Mouse (Mus musculus): ENCODE results near the gene Tmem126a. TPM values are rescaled to one million over a fixed set of nuclear protein-coding genes. Genes with fewer than 3 reads are reported as not detected.

The Tmem126a gene
- polyA plus RNA-seq, 1 experiment from 2014 or later = 116 TPM

GRCm38 (mm10) chr7:90427006-90427405 lies 30.0 kb downstream of the Tmem126a start:
- 74% methylated on average over 9 of the region's 9 CpGs for WGBS
- no peaks in the 10 kb centered on the region for H3K27me3 ChIP-seq (ENCODE audit: control insufficient read depth, insufficient read depth, low read length)
- H3K9ac ChIP-seq (ENCODE audit: low read length) = no peak overlapping the region
- H3K4me3 ChIP-seq (ENCODE audit: low read depth, low read length) = no peak overlapping the region; the same call in 1 of the 2 replicates
- no peaks in the 10 kb centered on the region for H3K36me3 ChIP-seq (ENCODE audit: control insufficient read depth, insufficient read depth, low read length)
- DNase-seq (ENCODE audit: low spot score, missing footprints) (no peak), ATAC-seq (ENCODE audit: low FRiP score) (no peak)
- peak overlapping the region; percentile 57; the same call in 1 of the 2 replicates for H3K4me2 ChIP-seq
- H3K4me1 ChIP-seq (ENCODE audit: control insufficient read depth, insufficient read depth, low read length) = no peaks in the 10 kb centered on the region; the same call in 1 of the 2 replicates
- H3K9me3 ChIP-seq (ENCODE audit: control insufficient read depth, low read length) = no peaks in the 10 kb centered on the region
- no peak overlapping the region for H3K27ac ChIP-seq (ENCODE audit: low read depth, low read length)

GRCm38 (mm10) chr7:90426020-90427001 lies 30.7 kb downstream of the Tmem126a start, which contains the start of gene Ccdc89:
TSS of gene Ccdc89 (plus strand) at chr7:90426577.
- Histone ChIP-seq H3K9ac (ENCODE audit: low read length) (peak within 1 kb of the TSS; percentile 36; the same call in 1 of the 2 replicates), H3K4me3 (ENCODE audit: low read depth, low read length) (peak within 1 kb of the TSS; percentile 35), H3K27ac (ENCODE audit: low read depth, low read length) (no peak within 1 kb of the TSS), H3K36me3 (ENCODE audit: control insufficient read depth, insufficient read depth, low read length) (no peaks in the 10 kb centered on the region), H3K9me3 (ENCODE audit: control insufficient read depth, low read length) (no peaks in the 10 kb centered on the region), H3K4me1 (ENCODE audit: control insufficient read depth, insufficient read depth, low read length) (no peaks in the 10 kb centered on the region; the same call in 1 of the 2 replicates), H3K4me2 (peak within 1 kb of the TSS; percentile 57), H3K27me3 (ENCODE audit: control insufficient read depth, insufficient read depth, low read length) (no peaks in the 10 kb centered on the region)
- WGBS = 24% methylated on average over 29 of the region's 29 CpGs
- ATAC-seq (ENCODE audit: low FRiP score) (peak; percentile 100), DNase-seq (ENCODE audit: low spot score, missing footprints) (peak; percentile 91)

DNA sequence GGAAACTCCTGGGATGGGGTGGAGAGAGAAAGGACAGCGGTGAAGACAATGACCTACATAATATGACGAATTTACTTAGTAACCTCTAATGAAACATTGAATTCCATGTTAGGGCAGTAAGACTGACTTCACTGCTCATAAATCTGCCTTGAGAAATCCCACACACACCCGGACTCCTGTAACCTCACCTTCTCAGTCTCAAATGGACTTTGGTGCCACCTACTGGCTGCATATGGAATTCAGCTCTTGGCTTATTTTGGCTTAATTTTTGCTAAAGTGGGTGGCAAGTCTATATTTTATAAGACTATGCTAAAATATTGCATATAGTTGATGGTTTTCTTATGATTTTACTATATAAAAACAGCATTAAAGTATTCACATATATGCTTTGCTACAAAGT lies 47.1 kb downstream of the Tmem126a start:
- Histone ChIP-seq H3K4me1 (ENCODE audit: control insufficient read depth, insufficient read depth, low read length) (no peaks in the 10 kb centered on the region), H3K9ac (ENCODE audit: low read length) (no peak overlapping the region), H3K27me3 (ENCODE audit: control insufficient read depth, insufficient read depth, low read length) (no peaks in the 10 kb centered on the region), H3K9me3 (ENCODE audit: control insufficient read depth, low read length) (no peaks in the 10 kb centered on the region), H3K27ac (ENCODE audit: low read depth, low read length) (no peak overlapping the region), H3K4me2 (no peak overlapping the region), H3K4me3 (ENCODE audit: low read depth, low read length) (no peak overlapping the region), H3K36me3 (ENCODE audit: control insufficient read depth, insufficient read depth, low read length) (no peaks in the 10 kb centered on the region)
- peak; percentile 93 for DNase-seq (ENCODE audit: low spot score, missing footprints)
- 56% methylated on average over 3 of the region's 3 CpGs for WGBS
- ATAC-seq (ENCODE audit: low FRiP score) = no peak

Other genes starting within 250 kb of the Tmem126a start
- 0.11 TPM in 1 of 2 replicates, not detected in the other for gene Ccdc83, start 191.5 kb downstream of the Tmem126a start, polyA plus RNA-seq (2014; fragmentation: Nextera tagmentation; extraction: Ambion mirVana)
- gene Sytl2, start 155.0 kb downstream of the Tmem126a start, polyA plus RNA-seq (2014; fragmentation: Nextera tagmentation; extraction: Ambion mirVana) = 3.8 and 4.7 TPM in 2 replicates
- 3.6 and 3.9 TPM in 2 replicates for gene Ccdc89, start 30.7 kb downstream of the Tmem126a start, polyA plus RNA-seq (2014; fragmentation: Nextera tagmentation; extraction: Ambion mirVana)
- gene Crebzf, start 14.5 kb downstream of the Tmem126a start, polyA plus RNA-seq (2014; fragmentation: Nextera tagmentation; extraction: Ambion mirVana) = 49.9 and 52.3 TPM in 2 replicates
- 46.9 and 48.2 TPM in 2 replicates for gene Tmem126b, start 18.8 kb upstream of the Tmem126a start, polyA plus RNA-seq (2014; fragmentation: Nextera tagmentation; extraction: Ambion mirVana)
- gene Dlg2, start 19.4 kb upstream of the Tmem126a start, polyA plus RNA-seq (2014; fragmentation: Nextera tagmentation; extraction: Ambion mirVana) = 1.8 and 2.5 TPM in 2 replicates